Mouse (Mus musculus) hindbrain, postnatal 0 days (tissue): ENCODE data around the gene Errfi1. TPM values are rescaled to one million over a fixed set of nuclear protein-coding genes. Genes with fewer than 3 reads are reported as not detected.

Source experiments
- ATAC-seq: fragments of 200-750 bp; cut with Nextera tagmentation; 2 replicates; pipeline ENCODE4 v1.8.0; 2017; ENCODE audit warnings: mild to moderate bottlenecking, moderate TSS enrichment, moderate library complexity
- DNase-seq: peaks from one replicate; pipeline ENCODE4 v3.0.0-alpha.2; 2015; ENCODE audit warnings: low spot score
- H3K27ac ChIP-seq: fragments of 300-500 bp; sonication (generic); 2 replicates; pipeline ENCODE4 v1.5.1; 2014; ENCODE audit warnings: mild to moderate bottlenecking
- H3K27me3 ChIP-seq: fragments of 300-500 bp; sonication (generic); 2 replicates; pipeline ENCODE4 v1.6.1; 2014; ENCODE audit warnings: low read length, mixed read lengths; ENCODE audit not compliant: insufficient read depth
- H3K36me3 ChIP-seq: fragments of 300-500 bp; sonication (generic); 2 replicates; pipeline ENCODE4 v1.6.1; 2014; ENCODE audit warnings: low read length, mixed read lengths; ENCODE audit not compliant: insufficient read depth
- H3K4me1 ChIP-seq: fragments of 300-500 bp; sonication (generic); 2 replicates; pipeline ENCODE4 v1.6.1; 2014; ENCODE audit warnings: antibody characterized with exemption, low read length, mixed read lengths; ENCODE audit not compliant: insufficient read depth
- H3K4me2 ChIP-seq: fragments of 300-500 bp; sonication (generic); 2 replicates; pipeline ENCODE4 v1.6.1; 2014; ENCODE audit warnings: low read depth, mild to moderate bottlenecking, low read length, moderate library complexity, mixed read lengths
- H3K4me3 ChIP-seq: fragments of 300-500 bp; sonication (generic); 2 replicates; pipeline ENCODE4 v1.5.1; 2014; ENCODE audit warnings: low read length
- H3K9ac ChIP-seq: fragments of 300-500 bp; sonication (generic); replicated peaks from 2 replicates; pipeline ENCODE4 v1.6.1; 2014; ENCODE audit warnings: mild to moderate bottlenecking, low read length, moderate library complexity, mixed read lengths
- H3K9me3 ChIP-seq: fragments of 300-500 bp; sonication (generic); 2 replicates; pipeline ENCODE4 v1.6.1; 2016; ENCODE audit warnings: low read length, mixed read lengths
- CTCF ChIP-seq: IDR thresholded peaks from 2 replicates; pipeline ENCODE4 v1.5.1; 2016; ENCODE audit warnings: antibody characterized with exemption, control low read depth, low read depth
- WGBS: fragments of 180-500 bp; shearing (Covaris S2); extraction: QIAGEN DNeasy Blood & Tissue Kit; methylation state at CpG from one replicate; pipeline ENCODE4 v1.1.7; 2014; 5-methylcytosine and 5-hydroxymethylcytosine counted together
- polyA plus RNA-seq: library from polyadenylated mRNA; unstranded; fragments of >200 nt; fragmentation: Nextera tagmentation; extraction: Ambion mirVana; gene quantifications from 2 replicates; pipeline ENCODE4 v1.2.1, GENCODE M21; 2015
- total RNA-seq: library from RNA; depleted of rRNA; stranded (reverse); fragments of >200 nt; gene quantifications from 2 replicates; pipeline ENCODE4 v1.2.3, GENCODE M21; 2014

Gene Errfi1
- total and polyA plus RNA-seq, 2 experiments from 2014 or later = 23.2 to 32.4 TPM

- DNase-seq = no peak
- ATAC-seq = no peak
- 78% methylated on average over 4 of the region's 4 CpGs for WGBS
- H3K36me3 ChIP-seq = peaks cover 2% of the 10 kb centered on the region; the same call in 1 of the 2 replicates
- H3K4me2 ChIP-seq = no peak overlapping the region
- no peak overlapping the region for H3K4me3 ChIP-seq
- TF ChIP-seq CTCF = no peak
- no peaks in the 10 kb centered on the region for H3K27me3 ChIP-seq
- peaks cover 5% of the 10 kb centered on the region; the same call in 1 of the 2 replicates for H3K4me1 ChIP-seq
- H3K9ac ChIP-seq = no peak overlapping the region
- H3K27ac ChIP-seq = no peak overlapping the region
- no peaks in the 10 kb centered on the region for H3K9me3 ChIP-seq
These were observed 6.8 kb downstream of the Errfi1 start for GRCm38 (mm10) chr4:150860526-150860925.

DNA sequence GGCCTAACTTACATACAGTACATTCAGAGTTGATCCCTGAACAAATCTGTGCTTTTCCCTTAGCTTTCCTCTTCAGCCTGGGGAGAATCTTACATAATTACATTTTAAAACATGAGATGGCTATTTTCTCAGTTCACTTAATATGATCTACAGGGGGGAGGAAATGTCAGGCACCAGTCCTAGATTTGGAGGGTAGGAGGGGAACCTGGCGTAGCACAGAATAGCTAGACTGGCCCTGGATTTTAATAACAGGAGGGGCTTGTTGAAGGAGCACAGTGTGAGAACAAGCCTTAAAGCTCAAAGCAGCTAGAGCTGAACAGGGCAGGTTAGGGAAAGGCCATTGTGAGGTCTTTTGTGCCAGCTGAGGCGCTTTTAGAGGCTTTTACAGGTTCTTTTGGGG lies 7.4 kb downstream of the Errfi1 start:
- no peak overlapping the region for H3K4me2 ChIP-seq
- H3K4me1 ChIP-seq = peaks cover 5% of the 10 kb centered on the region; the same call in 1 of the 2 replicates
- TF ChIP-seq CTCF = no peak
- no peak overlapping the region for H3K9ac ChIP-seq
- no peak overlapping the region for H3K27ac ChIP-seq
- H3K9me3 ChIP-seq = no peaks in the 10 kb centered on the region
- peaks cover 8% of the 10 kb centered on the region; the same call in 1 of the 2 replicates for H3K36me3 ChIP-seq
- 81% methylated on average over 2 of the region's 2 CpGs for WGBS
- no peak overlapping the region for H3K4me3 ChIP-seq
- ATAC-seq = no peak
- DNase-seq = no peak
- H3K27me3 ChIP-seq = no peaks in the 10 kb centered on the region

GRCm38 (mm10) chr4:150862626-150863375 lies 9.1 kb downstream of the Errfi1 start:
- Histone ChIP-seq H3K9me3 (no peaks in the 10 kb centered on the region), H3K27me3 (no peaks in the 10 kb centered on the region), H3K4me2 (no peak overlapping the region), H3K36me3 (peaks cover 23% of the 10 kb centered on the region), H3K4me3 (no peak overlapping the region), H3K9ac (no peak overlapping the region), H3K4me1 (no peaks in the 10 kb centered on the region), H3K27ac (no peak overlapping the region)
- no peak for TF ChIP-seq CTCF
- ATAC-seq = no peak
- no peak for DNase-seq
- 41% methylated on average over 8 of the region's 8 CpGs for WGBS

GRCm38 (mm10) chr4:150865371-150865770 lies 11.7 kb downstream of the Errfi1 start:
- DNase-seq = peak; percentile 73
- no peak overlapping the region for H3K4me3 ChIP-seq
- no peaks in the 10 kb centered on the region for H3K9me3 ChIP-seq
- H3K9ac ChIP-seq = no peak overlapping the region
- no peak for ATAC-seq
- no peaks in the 10 kb centered on the region for H3K27me3 ChIP-seq
- H3K4me2 ChIP-seq = no peak overlapping the region
- peaks cover 25% of the 10 kb centered on the region for H3K36me3 ChIP-seq
- TF ChIP-seq CTCF = peak; percentile 75
- H3K4me1 ChIP-seq = no peaks in the 10 kb centered on the region
- H3K27ac ChIP-seq = no peak overlapping the region

GRCm38 (mm10) chr4:150866069-150866468 lies 12.3 kb downstream of the Errfi1 start:
- Histone ChIP-seq H3K27me3 (no peaks in the 10 kb centered on the region), H3K4me1 (no peaks in the 10 kb centered on the region), H3K27ac (no peak overlapping the region), H3K9ac (no peak overlapping the region), H3K4me3 (no peak overlapping the region), H3K9me3 (no peaks in the 10 kb centered on the region), H3K36me3 (peaks cover 25% of the 10 kb centered on the region), H3K4me2 (no peak overlapping the region)
- no peak for DNase-seq
- WGBS = 98% methylated on average over 11 of the region's 11 CpGs
- TF ChIP-seq CTCF = no peak
- ATAC-seq = no peak

- Histone ChIP-seq H3K9me3 (no peaks in the 10 kb centered on the region), H3K27me3 (no peaks in the 10 kb centered on the region), H3K4me1 (0 out of 2 replicates have a peak, but pooled peaks cover under 1% of the 10 kb centered on the region), H3K4me3 (no peak overlapping the region), H3K27ac (no peak overlapping the region), H3K9ac (no peak overlapping the region), H3K36me3 (peaks cover 25% of the 10 kb centered on the region), H3K4me2 (no peak overlapping the region)
- TF ChIP-seq CTCF = no peak
- WGBS = 96% methylated on average over 8 of the region's 12 CpGs
- no peak for DNase-seq
- ATAC-seq = no peak
These were observed 12.8 kb downstream of the Errfi1 start for GRCm38 (mm10) chr4:150866494-150866893.

DNA sequence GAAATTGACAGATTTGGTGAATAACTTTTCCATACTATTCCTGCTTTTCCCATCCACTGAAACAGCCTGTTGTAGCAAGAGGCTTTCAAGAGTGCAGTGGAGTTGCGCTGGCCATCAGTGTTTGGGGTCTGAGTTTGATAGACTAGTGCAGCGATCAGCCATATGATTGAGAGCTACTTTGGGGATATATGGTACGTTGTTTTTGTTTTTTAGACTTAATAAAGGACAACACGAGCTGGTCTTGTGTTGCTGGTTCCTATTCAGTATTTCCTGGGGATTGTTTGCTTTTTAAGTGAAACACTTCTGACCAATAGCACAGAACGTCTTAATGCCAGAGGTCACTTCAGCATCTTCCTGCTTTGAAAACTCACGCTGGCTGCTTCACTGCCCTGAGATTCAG lies 14.4 kb downstream of the Errfi1 start:
- H3K36me3 ChIP-seq = peaks cover 25% of the 10 kb centered on the region
- H3K27ac ChIP-seq = no peak overlapping the region
- H3K9ac ChIP-seq = no peak overlapping the region
- TF ChIP-seq CTCF = no peak
- no peak for DNase-seq
- H3K4me3 ChIP-seq = no peak overlapping the region
- H3K4me2 ChIP-seq = no peak overlapping the region
- WGBS = 85% methylated on average over 6 of the region's 6 CpGs
- H3K27me3 ChIP-seq = no peaks in the 10 kb centered on the region
- H3K4me1 ChIP-seq = peaks cover 8% of the 10 kb centered on the region; the same call in 1 of the 2 replicates
- ATAC-seq = no peak
- no peaks in the 10 kb centered on the region for H3K9me3 ChIP-seq
